Mouse (Mus musculus): ENCODE measurements at regions not wholly inside any gene's neighbourhood (a gene's known extent, or its start where the extent isn't known, plus 50 kb on each side); places are given as distances from the start of the nearest gene placed in this dataset.

GRCm38 (mm10) chr4:127416906-127417305 lies 58.9 kb upstream of the Gjb5 start:
- no peak for DNase-seq (ENCODE audit: low spot score in 2 of 2)

- DNase-seq (ENCODE audit: low spot score in 2 of 2): no peak
Observed at GRCm38 (mm10) chr4:127413997-127414964, 56.3 kb upstream of the Gjb5 start.
